Mouse (Mus musculus): ENCODE data around the gene Folr1.

Folr1 gene

GRCm38 (mm10) chr7:101870629-101871028, at the start of gene Folr1:
Gene Folr1, minus strand, starts transcription at chr7:101870788.
- DNase-seq, result peak; percentile 66

- DNase-seq, result peak; percentile 80
Measured at GRCm38 (mm10) chr7:101918071-101918470, 47.5 kb upstream of the Folr1 start.

- DNase-seq, result peak; percentile 9
Measured at GRCm38 (mm10) chr7:101911982-101912381, 41.4 kb upstream of the Folr1 start.

- no peak for DNase-seq
Measured at GRCm38 (mm10) chr7:101910138-101910537, 39.5 kb upstream of the Folr1 start.

- peak; percentile 50 for DNase-seq
Measured at GRCm38 (mm10) chr7:101908367-101908766, 37.8 kb upstream of the Folr1 start.

- peak; percentile 23 for DNase-seq
Measured at GRCm38 (mm10) chr7:101906696-101907095, 36.1 kb upstream of the Folr1 start.

- DNase-seq, result no peak
Measured at GRCm38 (mm10) chr7:101906287-101906681, 35.7 kb upstream of the Folr1 start, which contains the start of gene Tomt. Gene Tomt, minus strand, starts transcription at chr7:101906359.

GRCm38 (mm10) chr7:101905561-101906286, 35.1 kb upstream of the Folr1 start, which contains the start of gene Lamtor1:
Gene Lamtor1, plus strand, starts transcription at chr7:101905904.
- peak; percentile 100 for DNase-seq

- DNase-seq, result no peak
Measured at GRCm38 (mm10) chr7:101902846-101903245, 32.3 kb upstream of the Folr1 start.

GRCm38 (mm10) chr7:101901969-101902368, 31.4 kb upstream of the Folr1 start:
- no peak for DNase-seq

- no peak for DNase-seq
Measured at GRCm38 (mm10) chr7:101900331-101901097, 29.9 kb upstream of the Folr1 start.

GRCm38 (mm10) chr7:101896104-101897066, 25.8 kb upstream of the Folr1 start:
- DNase-seq, result peak; percentile 97

GRCm38 (mm10) chr7:101895695-101896094, 25.1 kb upstream of the Folr1 start:
- DNase-seq, result no peak

- no peak for DNase-seq
Measured at GRCm38 (mm10) chr7:101888460-101888859, 17.9 kb upstream of the Folr1 start.

GRCm38 (mm10) chr7:101886274-101886673, 15.7 kb upstream of the Folr1 start:
- no peak for DNase-seq

GRCm38 (mm10) chr7:101884160-101884559, 13.6 kb upstream of the Folr1 start:
- no peak for DNase-seq

GRCm38 (mm10) chr7:101882413-101883154, 12.0 kb upstream of the Folr1 start:
- peak; percentile 71 for DNase-seq

- DNase-seq, result no peak
Measured at GRCm38 (mm10) chr7:101880855-101881254, 10.3 kb upstream of the Folr1 start.

GRCm38 (mm10) chr7:101875978-101876377, 5.4 kb upstream of the Folr1 start:
- no peak for DNase-seq

GRCm38 (mm10) chr7:101871296-101871695, 708 bp upstream of the Folr1 start:
- DNase-seq, result peak; percentile 27

- peak; percentile 19 for DNase-seq
Measured at GRCm38 (mm10) chr7:101869163-101869500, 1.5 kb downstream of the Folr1 start.

Measured in kidney, postnatal 10 days (tissue).